ENCODE assay signal across 8 mouse cellular contexts in the genomic region with DNA sequence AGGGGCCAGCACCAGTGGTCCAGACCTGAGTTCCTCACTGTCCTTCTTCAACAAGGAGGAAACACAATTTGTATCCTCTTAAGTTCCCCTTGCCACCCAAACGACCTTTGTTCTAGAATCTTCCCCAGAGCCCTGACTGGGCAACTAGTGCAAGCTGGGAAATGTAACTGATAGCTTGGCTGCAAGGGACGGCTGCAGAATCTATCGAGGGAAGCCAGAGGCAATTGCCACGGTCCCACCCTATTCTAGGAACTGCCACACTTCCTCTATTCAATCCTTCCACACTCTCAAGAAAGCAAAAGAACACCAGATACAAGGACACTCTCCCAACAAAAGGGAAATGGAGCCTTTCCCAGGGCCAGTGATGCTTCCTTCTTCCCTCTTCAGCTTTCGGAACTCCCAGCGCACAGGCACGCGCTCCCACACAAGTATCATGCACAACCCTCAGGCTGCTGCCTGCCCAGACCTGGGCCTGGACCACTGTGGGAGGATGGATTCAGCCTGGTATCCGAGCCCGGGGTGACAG.
DNase-seq lines count a peak whose midpoint lies in the region; ATAC-seq and TF ChIP-seq lines count a peak whose summit lies in the region.

No protein-coding gene starts in this region.

- no peaks in the 10 kb centered on the region for H3K36me3 ChIP-seq in testis, adult 2 months (ENCODE audit: control insufficient read depth, insufficient read depth, low read length)
- no peaks in the 10 kb centered on the region for H3K36me3 ChIP-seq in forebrain, embryonic 16.5 days (ENCODE audit: control insufficient read depth, insufficient read depth)
- no peaks in the 10 kb centered on the region for H3K36me3 ChIP-seq in hindbrain, embryonic 10.5 days
- no peaks in the 10 kb centered on the region for H3K36me3 ChIP-seq in limb, embryonic 13.5 days
- H3K36me3 ChIP-seq in midbrain, embryonic 16.5 days (ENCODE audit: control insufficient read depth, insufficient read depth, low read length) = no peaks in the 10 kb centered on the region

- ATAC-seq in forebrain, embryonic 16.5 days = no peak
- ATAC-seq in limb, embryonic 13.5 days (ENCODE audit: low FRiP score, low read depth) = no peak
- ATAC-seq in midbrain, embryonic 16.5 days = no peak

- TF ChIP-seq POLR2A in testis, adult 2 months (IDR thresholded peaks at IDR 0.05; ENCODE audit: control insufficient read depth, low read depth, low read length) = no peak

- H3K4me1 ChIP-seq in testis, adult 2 months (ENCODE audit: control insufficient read depth, insufficient read depth, low read length) = peaks cover 4% of the 10 kb centered on the region; the same call in 1 of the 2 replicates
- H3K4me1 ChIP-seq in forebrain, embryonic 16.5 days (replicated peaks; ENCODE audit: control insufficient read depth, insufficient read depth, low read length) = peaks cover 31% of the 10 kb centered on the region
- H3K4me1 ChIP-seq in hindbrain, embryonic 10.5 days (replicated peaks) = peaks cover 38% of the 10 kb centered on the region
- H3K4me1 ChIP-seq in limb, embryonic 13.5 days = peaks cover 17% of the 10 kb centered on the region
- H3K4me1 ChIP-seq in midbrain, embryonic 16.5 days (ENCODE audit: control insufficient read depth, insufficient read depth, low read length) = peaks cover 14% of the 10 kb centered on the region

- no peak for DNase-seq in testis, postnatal 14 days (ENCODE audit: low spot score)
- no peak for DNase-seq in hindbrain, embryonic 10.5 days (ENCODE audit: low spot score)
- DNase-seq in retina, postnatal 1 day = no peak
- no peak for DNase-seq in layer of hippocampus, postnatal 36 days

- WGBS in forebrain, embryonic 16.5 days = 65% methylated on average over 10 of the region's 10 CpGs
- 74% methylated on average over 10 of the region's 10 CpGs for WGBS in hindbrain, embryonic 10.5 days
- WGBS in limb, embryonic 13.5 days = 59% methylated on average over 10 of the region's 10 CpGs
- 70% methylated on average over 10 of the region's 10 CpGs for WGBS in midbrain, embryonic 16.5 days

- TF ChIP-seq CTCF in testis, adult 2 months (IDR thresholded peaks at IDR 0.05; ENCODE audit: control insufficient read depth, insufficient read depth, insufficient replicate concordance, low read depth, low read length) = no peak

- H3K27me3 ChIP-seq in testis, adult 2 months (ENCODE audit: control insufficient read depth, insufficient read depth, low read length) = no peaks in the 10 kb centered on the region
- no peaks in the 10 kb centered on the region for H3K27me3 ChIP-seq in forebrain, embryonic 16.5 days (replicated peaks; ENCODE audit: control insufficient read depth, insufficient read depth, low read length)
- 0 out of 2 replicates have a peak, but pooled peaks cover 3% of the 10 kb centered on the region for H3K27me3 ChIP-seq in hindbrain, embryonic 10.5 days (ENCODE audit: insufficient read depth, poor library complexity, severe bottlenecking)
- H3K27me3 ChIP-seq in limb, embryonic 13.5 days = no peaks in the 10 kb centered on the region
- H3K27me3 ChIP-seq in midbrain, embryonic 16.5 days (ENCODE audit: control insufficient read depth, insufficient read depth, low read depth, low read length) = no peaks in the 10 kb centered on the region

- H3K27ac ChIP-seq in testis, adult 2 months (ENCODE audit: control insufficient read depth, insufficient read depth, low read depth, low read length) = peak overlapping the region; percentile 51
- H3K27ac ChIP-seq in forebrain, embryonic 16.5 days (ENCODE audit: low read length) = peak overlapping the region; percentile 83
- H3K27ac ChIP-seq in hindbrain, embryonic 10.5 days = peak overlapping the region; percentile 86
- peak overlapping the region; percentile 73 for H3K27ac ChIP-seq in limb, embryonic 13.5 days
- peak overlapping the region; percentile 56 for H3K27ac ChIP-seq in midbrain, embryonic 16.5 days (ENCODE audit: low read length)

- no peak overlapping the region for H3K4me3 ChIP-seq in testis, adult 2 months (ENCODE audit: control insufficient read depth, low read depth, low read length)
- no peak overlapping the region for H3K4me3 ChIP-seq in forebrain, embryonic 16.5 days (replicated peaks; ENCODE audit: low read length)
- H3K4me3 ChIP-seq in hindbrain, embryonic 10.5 days = 0 out of 2 replicates have a peak overlapping the region, but pooled peaks have one; percentile 7
- H3K4me3 ChIP-seq in limb, embryonic 13.5 days = no peak overlapping the region
- H3K4me3 ChIP-seq in midbrain, embryonic 16.5 days (ENCODE audit: low read depth, low read length) = no peak overlapping the region

- H3K9me3 ChIP-seq in forebrain, embryonic 16.5 days (ENCODE audit: control insufficient read depth, low read length) = no peaks in the 10 kb centered on the region
- no peaks in the 10 kb centered on the region for H3K9me3 ChIP-seq in hindbrain, embryonic 10.5 days
- H3K9me3 ChIP-seq in limb, embryonic 13.5 days = no peaks in the 10 kb centered on the region
- no peaks in the 10 kb centered on the region for H3K9me3 ChIP-seq in midbrain, embryonic 16.5 days (replicated peaks; ENCODE audit: control insufficient read depth, low read length, poor library complexity, severe bottlenecking)

- no peak overlapping the region for H3K4me2 ChIP-seq in forebrain, embryonic 16.5 days (ENCODE audit: low read length)
- peak overlapping the region; percentile 44 for H3K4me2 ChIP-seq in limb, embryonic 13.5 days (replicated peaks)
- no peak overlapping the region for H3K4me2 ChIP-seq in midbrain, embryonic 16.5 days (ENCODE audit: low read length)

- H3K9ac ChIP-seq in forebrain, embryonic 16.5 days (replicated peaks; ENCODE audit: low read depth, low read length) = no peak overlapping the region
- no peak overlapping the region for H3K9ac ChIP-seq in limb, embryonic 13.5 days
- no peak overlapping the region for H3K9ac ChIP-seq in midbrain, embryonic 16.5 days (ENCODE audit: low read depth, low read length)
